Mouse (Mus musculus): ENCODE results near the gene Hspbp1.

The Hspbp1 gene

GRCm38 (mm10) chr7:4668506-4668905 is 16.4 kb downstream of the Hspbp1 start:
- CTCF ChIA-PET = no interaction called here

- CTCF ChIA-PET = interaction anchor here (0.5 kb wide), 1 partner anchor 16 kb away, joined by 14 read pairs; no protein-coding TSS in a partner anchor
These were observed 18.0 kb downstream of the Hspbp1 start for GRCm38 (mm10) chr7:4666871-4667270.

GRCm38 (mm10) chr7:4663742-4664141 is 21.1 kb downstream of the Hspbp1 start:
- CTCF ChIA-PET = no interaction called here

GRCm38 (mm10) chr7:4663179-4663578 is 21.7 kb downstream of the Hspbp1 start:
- CTCF ChIA-PET = no interaction called here

- CTCF ChIA-PET = no interaction called here
These were observed 24.9 kb downstream of the Hspbp1 start for GRCm38 (mm10) chr7:4659911-4660443.

- CTCF ChIA-PET = no interaction called here
These were observed 25.8 kb downstream of the Hspbp1 start, which contains the start of gene Ppp6r1 for GRCm38 (mm10) chr7:4658912-4659551. TSS of gene Ppp6r1 (minus strand) at chr7:4659019.

GRCm38 (mm10) chr7:4658128-4658907 is 26.6 kb downstream of the Hspbp1 start:
- CTCF ChIA-PET = no interaction called here

- CTCF ChIA-PET = interaction anchor here (0.6 kb wide), 1 partner anchor 1041 kb away, joined by 3 read pairs; no protein-coding TSS in a partner anchor
These were observed 27.2 kb downstream of the Hspbp1 start for GRCm38 (mm10) chr7:4657521-4658127.

- CTCF ChIA-PET = interaction anchor here (0.6 kb wide), 2 partner anchors 1040 to 1057 kb away, joined by 3 read pairs; no protein-coding TSS in a partner anchor
These were observed 28.1 kb downstream of the Hspbp1 start for GRCm38 (mm10) chr7:4656818-4657217.

GRCm38 (mm10) chr7:4655916-4656315 is 29.0 kb downstream of the Hspbp1 start:
- CTCF ChIA-PET = no interaction called here

GRCm38 (mm10) chr7:4655393-4655792 is 29.5 kb downstream of the Hspbp1 start:
- CTCF ChIA-PET = no interaction called here

- CTCF ChIA-PET = no interaction called here
These were observed 30.6 kb downstream of the Hspbp1 start for GRCm38 (mm10) chr7:4654221-4654620.

GRCm38 (mm10) chr7:4653780-4654179 is 31.1 kb downstream of the Hspbp1 start:
- CTCF ChIA-PET = no interaction called here

- CTCF ChIA-PET = no interaction called here
These were observed 31.5 kb downstream of the Hspbp1 start for GRCm38 (mm10) chr7:4653351-4653750.

GRCm38 (mm10) chr7:4652726-4653125 is 32.1 kb downstream of the Hspbp1 start:
- CTCF ChIA-PET = no interaction called here

GRCm38 (mm10) chr7:4651581-4651980 is 33.3 kb downstream of the Hspbp1 start:
- CTCF ChIA-PET = no interaction called here

GRCm38 (mm10) chr7:4647992-4648391 is 36.9 kb downstream of the Hspbp1 start:
- CTCF ChIA-PET = no interaction called here

- CTCF ChIA-PET = no interaction called here
These were observed 37.6 kb downstream of the Hspbp1 start for GRCm38 (mm10) chr7:4647291-4647690.

- CTCF ChIA-PET = no interaction called here
These were observed 38.1 kb downstream of the Hspbp1 start for GRCm38 (mm10) chr7:4646806-4647205.

GRCm38 (mm10) chr7:4643225-4643624 is 41.6 kb downstream of the Hspbp1 start:
- CTCF ChIA-PET = no interaction called here

- CTCF ChIA-PET = no interaction called here
These were observed 42.9 kb downstream of the Hspbp1 start for GRCm38 (mm10) chr7:4641956-4642355.

- CTCF ChIA-PET = no interaction called here
These were observed 43.7 kb downstream of the Hspbp1 start for GRCm38 (mm10) chr7:4641155-4641554.

- CTCF ChIA-PET = interaction anchor here (0.7 kb wide), 1 partner anchor 461 kb away, joined by 3 read pairs; no protein-coding TSS in a partner anchor
These were observed 48.7 kb downstream of the Hspbp1 start for GRCm38 (mm10) chr7:4636179-4636578.

Data from spleen, embryonic (tissue).